Mouse (Mus musculus) MEL (cell line): ENCODE results near the gene Ifna14. TPM values are rescaled to one million over a fixed set of nuclear protein-coding genes. Genes with fewer than 3 reads are reported as not detected.

Source experiments
- polyA plus RNA-seq, 2 experiments: library from polyadenylated mRNA; stranded (reverse) in 1 of 2; unstranded in 1 of 2; fragments of >175 nt in 1 of 2; fragments of >200 nt in 1 of 2; gene quantifications; 2 replicates each; pipeline versions ENCODE4 v1.2.1 to v1.2.4; 2012; ENCODE audit warnings: low replicate concordance in 2 of 2, low read depth in 1 of 2; ENCODE audit not compliant: insufficient read length in 2 of 2, insufficient read depth in 1 of 2, missing spikeins in 1 of 2
- total RNA-seq: library from RNA; depleted of rRNA; stranded (reverse); fragments of 300-350 nt; gene quantifications from 2 replicates; pipeline ENCODE4 v1.2.3, GENCODE M21; 2012; rRNA removed

Gene Ifna14
- total and polyA plus RNA-seq, 3 experiments, result not detected

Other genes with a start within 250 kb of the Ifna14 start
- 0.19 and 0.39 TPM in 2 replicates for gene Hacd4, start 132.9 kb downstream of the Ifna14 start, total RNA-seq
- under 1 TPM in 1 of 2 experiments, not detected in 1; 0.64 TPM for gene Hacd4, start 132.9 kb downstream of the Ifna14 start, polyA plus RNA-seq
- gene Ifnb1, start 49.0 kb downstream of the Ifna14 start, total RNA-seq, result not detected in 2 replicates
- not detected for gene Ifnb1, start 49.0 kb downstream of the Ifna14 start, polyA plus RNA-seq
- gene Ifna15, start 13.6 kb downstream of the Ifna14 start, total RNA-seq, result not detected in 2 replicates
- not detected for gene Ifna15, start 13.6 kb downstream of the Ifna14 start, polyA plus RNA-seq
- gene Ifna9, start 20.6 kb upstream of the Ifna14 start, total RNA-seq, result not detected in 2 replicates
- gene Ifna9, start 20.6 kb upstream of the Ifna14 start, polyA plus RNA-seq, result not detected
- gene Ifna12, start 31.6 kb upstream of the Ifna14 start, total RNA-seq, result not detected in 2 replicates
- not detected for gene Ifna12, start 31.6 kb upstream of the Ifna14 start, polyA plus RNA-seq
- not detected in 2 replicates for gene C87499, start 62.6 kb upstream of the Ifna14 start, total RNA-seq
- gene C87499, start 62.6 kb upstream of the Ifna14 start, polyA plus RNA-seq, result not detected
- not detected in 2 replicates for gene Ifna13, start 72.7 kb upstream of the Ifna14 start, total RNA-seq
- not detected for gene Ifna13, start 72.7 kb upstream of the Ifna14 start, polyA plus RNA-seq
- gene Ifna16, start 105.1 kb upstream of the Ifna14 start, total RNA-seq, result not detected in 2 replicates
- gene Ifna16, start 105.1 kb upstream of the Ifna14 start, polyA plus RNA-seq, result not detected
- gene Ifna2, start 112.1 kb upstream of the Ifna14 start, total RNA-seq, result not detected in 2 replicates
- not detected for gene Ifna2, start 112.1 kb upstream of the Ifna14 start, polyA plus RNA-seq
- gene Ifnab, start 119.6 kb upstream of the Ifna14 start, total RNA-seq, result not detected in 2 replicates
- not detected for gene Ifnab, start 119.6 kb upstream of the Ifna14 start, polyA plus RNA-seq
- 7.8 and 9.8 TPM in 2 replicates for gene Gm26566, start 150.0 kb upstream of the Ifna14 start, total RNA-seq
- gene Gm26566, start 150.0 kb upstream of the Ifna14 start, polyA plus RNA-seq, result under 1 TPM in 1 of 2 experiments, not detected in 1; 0.40 TPM
- 33.9 and 35.1 TPM in 2 replicates for gene Klhl9, start 150.7 kb upstream of the Ifna14 start, total RNA-seq
- gene Klhl9, start 150.7 kb upstream of the Ifna14 start, polyA plus RNA-seq, result 10 to 100 TPM; 16.6 to 69.5 TPM
- gene Gm13271, start 183.1 kb upstream of the Ifna14 start, total RNA-seq, result not detected in 2 replicates
- gene Gm13271, start 183.1 kb upstream of the Ifna14 start, polyA plus RNA-seq, result not detected
- not detected in 2 replicates for gene Gm13283, start 188.3 kb upstream of the Ifna14 start, total RNA-seq
- not detected for gene Gm13283, start 188.3 kb upstream of the Ifna14 start, polyA plus RNA-seq
- gene Gm13290, start 202.0 kb upstream of the Ifna14 start, total RNA-seq, result not detected in 2 replicates
- gene Gm13290, start 202.0 kb upstream of the Ifna14 start, polyA plus RNA-seq, result under 1 TPM in 1 of 2 experiments, not detected in 1; 0.29 TPM
- gene Gm13289, start 205.1 kb upstream of the Ifna14 start, total RNA-seq, result not detected in 2 replicates
- not detected for gene Gm13289, start 205.1 kb upstream of the Ifna14 start, polyA plus RNA-seq
- not detected in 2 replicates for gene Gm13272, start 208.1 kb upstream of the Ifna14 start, total RNA-seq
- gene Gm13272, start 208.1 kb upstream of the Ifna14 start, polyA plus RNA-seq, result not detected
- not detected in 2 replicates for gene Ifnz, start 210.3 kb upstream of the Ifna14 start, total RNA-seq
- gene Ifnz, start 210.3 kb upstream of the Ifna14 start, polyA plus RNA-seq, result under 1 TPM in 1 of 2 experiments, not detected in 1; 0.11 TPM
- not detected in 2 replicates for gene Gm13276, start 213.9 kb upstream of the Ifna14 start, total RNA-seq
- gene Gm13276, start 213.9 kb upstream of the Ifna14 start, polyA plus RNA-seq, result not detected
- not detected in 2 replicates for gene Gm13277, start 216.8 kb upstream of the Ifna14 start, total RNA-seq
- gene Gm13277, start 216.8 kb upstream of the Ifna14 start, polyA plus RNA-seq, result not detected
- gene Gm13278, start 219.8 kb upstream of the Ifna14 start, total RNA-seq, result not detected in 2 replicates
- not detected for gene Gm13278, start 219.8 kb upstream of the Ifna14 start, polyA plus RNA-seq
- gene Gm13275, start 222.7 kb upstream of the Ifna14 start, total RNA-seq, result not detected in 2 replicates
- gene Gm13275, start 222.7 kb upstream of the Ifna14 start, polyA plus RNA-seq, result under 1 TPM in 1 of 2 experiments, not detected in 1; 0.52 TPM
- not detected in 2 replicates for gene Gm13279, start 225.6 kb upstream of the Ifna14 start, total RNA-seq
- not detected for gene Gm13279, start 225.6 kb upstream of the Ifna14 start, polyA plus RNA-seq
- 0.10 TPM in 1 of 2 replicates, not detected in the other for gene Gm13285, start 227.9 kb upstream of the Ifna14 start, total RNA-seq
- gene Gm13285, start 227.9 kb upstream of the Ifna14 start, polyA plus RNA-seq, result under 1 TPM in 1 of 2 experiments, not detected in 1; 0.14 TPM
- not detected in 2 replicates for gene Gm13287, start 231.5 kb upstream of the Ifna14 start, total RNA-seq
- gene Gm13287, start 231.5 kb upstream of the Ifna14 start, polyA plus RNA-seq, result not detected
- gene Gm13288, start 233.7 kb upstream of the Ifna14 start, total RNA-seq, result not detected in 2 replicates
- not detected for gene Gm13288, start 233.7 kb upstream of the Ifna14 start, polyA plus RNA-seq
- not detected in 2 replicates for gene Ifna7, start 244.4 kb upstream of the Ifna14 start, total RNA-seq
- gene Ifna7, start 244.4 kb upstream of the Ifna14 start, polyA plus RNA-seq, result not detected
- not detected in 2 replicates for gene Ifna11, start 248.2 kb upstream of the Ifna14 start, total RNA-seq
- gene Ifna11, start 248.2 kb upstream of the Ifna14 start, polyA plus RNA-seq, result not detected